Mouse (Mus musculus): ENCODE results near the gene H2al1d. TPM values are rescaled to one million over a fixed set of nuclear protein-coding genes. Genes with fewer than 3 reads are reported as not detected.
A peak's percentile ranks its signal among the peaks of the same experiment; 100 is the strongest.

Gene H2al1d
- polyA plus RNA-seq, 1 experiment = not detected

- peak; percentile 19 to 25 for DNase-seq
- H3K4me1 ChIP-seq (ENCODE audit: control insufficient read depth, insufficient read depth, low read length) = no peaks in the 10 kb centered on the region
- H3K27me3 ChIP-seq (ENCODE audit: control insufficient read depth, insufficient read depth, low read length) = no peaks in the 10 kb centered on the region
- 42% methylated on average over 9 of the region's 9 CpGs for WGBS
- TF ChIP-seq POLR2A (IDR thresholded peaks at IDR 0.05; ENCODE audit: borderline replicate concordance, insufficient read depth, low read length) (no peak), CTCF (IDR thresholded peaks at IDR 0.05; ENCODE audit: borderline replicate concordance, insufficient read depth, low read depth, low read length) (no peak)
- H3K4me3 ChIP-seq (replicated peaks; ENCODE audit: insufficient read depth, low read depth, low read length) = no peak overlapping the region
- no peak overlapping the region for H3K27ac ChIP-seq (ENCODE audit: insufficient read depth, low read length)
These were observed 37.1 kb downstream of the H2al1d start for GRCm38 (mm10) chrX:11345762-11346161.

GRCm38 (mm10) chrX:11346756-11347155 is 38.1 kb downstream of the H2al1d start:
- Histone ChIP-seq H3K27ac (ENCODE audit: insufficient read depth, low read length) (no peak overlapping the region), H3K4me1 (ENCODE audit: control insufficient read depth, insufficient read depth, low read length) (no peaks in the 10 kb centered on the region), H3K4me3 (replicated peaks; ENCODE audit: insufficient read depth, low read depth, low read length) (no peak overlapping the region), H3K27me3 (ENCODE audit: control insufficient read depth, insufficient read depth, low read length) (no peaks in the 10 kb centered on the region)
- WGBS = 33% methylated on average over 3 of the region's 3 CpGs
- DNase-seq = peak; percentile 31 to 46
- TF ChIP-seq CTCF (IDR thresholded peaks at IDR 0.05; ENCODE audit: borderline replicate concordance, insufficient read depth, low read depth, low read length) (no peak), POLR2A (IDR thresholded peaks at IDR 0.05; ENCODE audit: borderline replicate concordance, insufficient read depth, low read length) (no peak)

Other genes with a start within 250 kb of the H2al1d start
- not detected in 2 replicates for gene H2al1a, start 9.6 kb upstream of the H2al1d start, polyA plus RNA-seq (2012; rRNA removed)
- not detected in 2 replicates for gene H2al1b, start 6.4 kb upstream of the H2al1d start, polyA plus RNA-seq (2012; rRNA removed)
- not detected in 2 replicates for gene H2al1c, start 3.2 kb upstream of the H2al1d start, polyA plus RNA-seq (2012; rRNA removed)
- gene H2al1e, start 3.1 kb downstream of the H2al1d start, polyA plus RNA-seq (2012; rRNA removed) = not detected in 2 replicates
- gene H2al1f, start 6.3 kb downstream of the H2al1d start, polyA plus RNA-seq (2012; rRNA removed) = not detected in 2 replicates
- not detected in 2 replicates for gene H2al1g, start 9.4 kb downstream of the H2al1d start, polyA plus RNA-seq (2012; rRNA removed)
- not detected in 2 replicates for gene H2al1h, start 12.7 kb downstream of the H2al1d start, polyA plus RNA-seq (2012; rRNA removed)
- not detected in 2 replicates for gene H2al1i, start 15.8 kb downstream of the H2al1d start, polyA plus RNA-seq (2012; rRNA removed)
- gene H2al1j, start 19.0 kb downstream of the H2al1d start, polyA plus RNA-seq (2012; rRNA removed) = not detected in 2 replicates